Mouse (Mus musculus) ES-Bruce4 (cell line): ENCODE results near the gene Serbp1.

Experiments used
- CTCF ChIP-seq: IDR thresholded peaks from one replicate; pipeline ENCODE4 v1.8.1; 2011; ENCODE audit warnings: low read depth, low read length
- POLR2A ChIP-seq: IDR thresholded peaks from one replicate; pipeline ENCODE4 v1.8.1; 2011; ENCODE audit warnings: low read length; ENCODE audit not compliant: insufficient read depth

DNA sequence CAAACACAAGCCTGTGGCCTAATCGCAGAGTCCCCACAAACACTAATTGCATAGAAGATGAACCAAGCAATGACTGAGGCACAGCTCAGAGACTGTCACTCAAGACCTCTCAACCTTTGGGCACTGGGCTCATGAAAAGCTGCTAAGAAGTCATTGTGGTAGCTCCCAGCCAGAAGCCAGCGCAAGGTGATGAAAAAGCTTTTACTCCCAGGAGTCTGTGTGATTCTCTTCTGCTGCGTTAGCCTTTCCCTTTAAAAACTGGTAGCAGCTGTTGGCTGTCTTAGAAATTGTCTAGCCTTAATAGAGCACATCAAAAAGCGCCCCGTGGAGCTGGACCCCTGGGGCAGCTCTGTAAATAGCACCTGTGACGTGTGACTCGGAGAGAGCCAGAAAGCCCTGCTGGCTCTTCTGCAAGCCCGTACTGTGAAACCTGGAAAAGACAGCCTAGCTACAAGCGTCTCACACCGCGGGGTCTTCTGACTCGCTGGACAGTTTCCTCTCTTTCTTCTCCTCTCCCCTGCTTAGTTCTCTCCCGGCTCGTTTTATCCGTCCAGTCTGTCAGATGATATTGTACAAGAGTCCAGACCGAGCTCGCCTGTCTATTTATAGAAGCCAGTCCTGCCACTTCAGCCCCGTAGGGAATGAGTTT lies 9.4 kb upstream of the Serbp1 start:
- TF ChIP-seq POLR2A: no peak
- TF ChIP-seq CTCF: no peak
